Mouse (Mus musculus) Patski (cell line): ENCODE measurements around the gene Rufy2. TPM values are rescaled to one million over a fixed set of nuclear protein-coding genes. Genes with fewer than 3 reads are reported as not detected.

Source experiments
- ATAC-seq: fragments of 100-300 bp; one replicate; pipeline ENCODE4 v1.8.0; 2021
- CTCF ChIA-PET: fragments of 350-600 bp; sonication (Branson Sonifier 250); formaldehyde crosslinking; loops from one replicate; lab custom pipeline; 2022; ENCODE audit warnings: inconsistent platforms; lab: Charles Lee
- POLR2A ChIA-PET: fragments of 350-600 bp; sonication (Branson Sonifier 250); formaldehyde crosslinking; loops from one replicate; lab custom pipeline; 2022; ENCODE audit warnings: antibody characterized with exemption, inconsistent platforms; lab: Charles Lee
- DNase-seq: peaks from one replicate; pipeline ENCODE4 v3.0.0-alpha.2; 2011; ENCODE audit warnings: low read depth, low spot score
- H3K27me3 ChIP-seq: fragments of 371-371 bp; one replicate; pipeline ENCODE4 v1.5.1; 2021
- CTCF ChIP-seq: fragments of 100-300 bp; IDR thresholded peaks from one replicate; pipeline ENCODE4 v1.5.1; 2021
- in situ Hi-C: fragments of 300-500 bp; cut with MboI; formaldehyde crosslinking; loops from 3 replicates; pipeline ENCODE4 v1.11.1; 2018; ENCODE audit warnings: low pct_unique_long_range_greater_than_20kb, mixed read lengths
- polyA plus RNA-seq: library from polyadenylated mRNA; unstranded; gene quantifications from one replicate; pipeline ENCODE4 v1.2.3, GENCODE M21; 2021

Gene Rufy2
- polyA plus RNA-seq, 1 experiment from 2014 or later: 26.5 TPM

DNA sequence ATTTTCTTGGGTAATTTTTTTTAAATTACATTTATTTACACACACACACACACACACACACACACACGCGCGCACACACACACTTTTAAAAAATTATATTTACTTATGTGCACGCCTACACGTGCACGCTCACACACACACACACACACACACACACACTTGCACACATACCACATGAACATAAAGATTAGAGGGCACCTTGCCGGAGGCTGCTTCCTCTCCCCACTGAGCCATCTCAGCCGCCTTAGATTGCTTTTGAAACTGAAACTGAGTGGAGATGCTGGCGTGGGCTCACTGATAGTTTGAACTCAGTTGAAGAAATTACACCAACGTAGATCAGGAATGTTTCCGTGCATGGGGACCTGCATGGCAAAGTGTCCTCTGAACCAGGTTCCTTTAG is 4.0 kb downstream of the Rufy2 start:
- CTCF ChIA-PET: interaction anchor here (1.1 kb wide), 1 partner anchor 10 kb away, joined by 3 read pairs; no protein-coding TSS in a partner anchor

DNA sequence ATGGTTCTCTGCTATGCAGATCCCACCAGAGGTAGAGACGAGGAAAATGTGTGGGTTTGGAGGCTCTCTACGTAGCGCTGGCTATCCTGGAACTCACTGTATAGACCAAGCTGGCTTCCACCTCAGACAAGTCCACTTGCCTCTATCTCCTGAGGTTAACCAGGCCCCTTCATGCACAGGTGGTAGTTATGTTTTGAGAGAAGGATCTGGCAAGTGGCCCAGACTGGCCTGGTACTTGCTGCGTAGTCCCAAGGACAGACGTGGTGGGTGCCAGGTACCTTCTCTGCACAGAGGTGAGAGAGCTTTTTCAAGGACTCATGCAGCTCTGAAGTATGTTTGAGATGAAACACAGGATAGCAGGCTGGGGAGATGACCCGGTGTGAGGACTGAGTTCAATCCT is 4.5 kb downstream of the Rufy2 start:
- POLR2A ChIA-PET: interaction anchor here (0.6 kb wide), 1 partner anchor 62 kb away, joined by 3 read pairs; no protein-coding TSS in a partner anchor
- TF ChIP-seq CTCF: no peak
- H3K27me3 ChIP-seq: no peaks in the 10 kb centered on the region
- in situ Hi-C loops: loop anchor here (10.0 kb wide), 1 partner anchor 80 kb away; the partner anchor contains the start of gene Pbld1
- CTCF ChIA-PET: interaction anchor here (1.1 to 1.4 kb wide), 2 partner anchors 10 to 52 kb away, joined by 3 read pairs; no protein-coding TSS in a partner anchor
- ATAC-seq (no peak), DNase-seq (no peak)

More for the DNA sequence above, 4.0 kb downstream of the Rufy2 start:
- ATAC-seq: no peak
- POLR2A ChIA-PET: no interaction called here
- no peaks in the 10 kb centered on the region for H3K27me3 ChIP-seq
- no peak for DNase-seq
- no peak for TF ChIP-seq CTCF
- in situ Hi-C loops: loop anchor here (10.0 kb wide), 1 partner anchor 81 kb away; the partner anchor contains the start of gene Pbld1

DNA sequence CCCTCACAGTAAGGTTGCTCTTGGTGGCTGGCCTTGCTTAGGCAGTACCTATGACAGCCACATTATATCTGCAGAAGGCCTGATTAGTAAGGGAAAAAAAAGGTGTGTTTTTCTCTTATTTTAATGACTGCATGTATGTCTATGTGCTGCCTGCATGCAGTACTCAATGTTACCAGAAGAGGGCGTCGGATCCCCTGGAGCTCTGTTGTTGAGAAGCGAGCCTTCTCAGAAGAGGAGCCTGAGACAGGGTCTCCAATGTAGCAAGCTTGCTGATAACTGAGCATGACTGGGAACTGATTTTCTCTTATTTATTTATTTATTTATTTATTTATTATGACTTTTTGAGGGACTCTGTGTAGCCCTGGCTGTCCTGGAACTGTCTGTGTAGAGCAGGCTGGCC is 7.3 kb downstream of the Rufy2 start:
- ChIA-PET POLR2A (interaction anchor here (0.6 kb wide), 1 partner anchor 25 kb away, joined by 3 read pairs; no protein-coding TSS in a partner anchor), CTCF (interaction anchor here (1.0 to 2.5 kb wide), 6 partner anchors 13 to 79 kb away, joined by 4 to 8 read pairs (median 4); no protein-coding TSS in a partner anchor)
- peak; percentile 77 for TF ChIP-seq CTCF
- in situ Hi-C loops: loop anchor here (10.0 kb wide), 1 partner anchor 77 kb away; the partner anchor contains the start of gene Pbld1
- ATAC-seq (no peak), DNase-seq (no peak)
- H3K27me3 ChIP-seq: no peaks in the 10 kb centered on the region

DNA sequence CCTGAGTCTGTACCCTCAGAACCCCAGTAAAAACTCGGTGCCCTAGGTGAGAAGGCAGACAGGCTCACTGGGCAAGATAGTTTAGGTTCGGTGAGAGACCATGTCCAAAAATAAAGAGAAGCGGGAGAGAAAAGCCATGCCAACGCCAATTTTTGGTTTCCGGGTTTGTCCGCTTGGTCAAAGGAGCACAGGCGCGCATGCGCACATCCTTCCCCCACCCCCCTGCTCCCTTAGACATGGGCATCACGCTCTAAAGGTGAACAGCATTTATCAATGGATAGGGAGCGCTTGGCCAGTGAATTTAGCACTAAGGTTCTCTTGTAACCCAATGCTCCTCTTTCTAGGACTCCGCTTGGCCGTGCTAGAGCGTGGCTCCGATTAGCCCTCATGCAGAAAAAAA is 10.6 kb downstream of the Rufy2 start:
- in situ Hi-C loops: no loop called here
- ChIA-PET CTCF (no interaction called here), POLR2A (no interaction called here)
- H3K27me3 ChIP-seq: no peaks in the 10 kb centered on the region
- DNase-seq (no peak), ATAC-seq (no peak)
- no peak for TF ChIP-seq CTCF

DNA sequence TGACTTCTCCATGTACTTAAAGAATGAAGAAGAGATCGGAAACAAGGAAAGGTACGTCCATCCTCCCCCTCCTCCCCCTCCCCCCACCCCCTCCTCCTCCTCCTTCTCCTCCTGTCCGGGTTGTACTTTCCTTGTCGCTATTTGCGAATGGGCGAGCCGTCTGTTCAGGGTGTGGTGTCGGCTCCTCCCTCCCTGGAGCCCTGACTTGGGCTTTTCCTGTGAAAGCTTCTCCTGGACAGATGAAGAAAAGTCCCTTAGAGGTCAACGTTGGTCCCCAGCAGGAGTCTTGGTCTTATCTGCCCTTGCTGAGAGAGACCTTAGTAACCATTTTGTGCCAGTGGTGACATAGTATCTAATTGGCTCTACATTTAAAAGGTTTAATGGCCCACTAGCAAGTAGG is 14.0 kb downstream of the Rufy2 start:
- TF ChIP-seq CTCF: no peak
- H3K27me3 ChIP-seq: no peaks in the 10 kb centered on the region
- no peak for ATAC-seq
- CTCF ChIA-PET: interaction anchor here (0.8 to 1.4 kb wide), 2 partner anchors 10 to 18 kb away, joined by 3 to 4 read pairs; no protein-coding TSS in a partner anchor
- POLR2A ChIA-PET: no interaction called here
- DNase-seq: no peak
- in situ Hi-C loops: no loop called here

DNA sequence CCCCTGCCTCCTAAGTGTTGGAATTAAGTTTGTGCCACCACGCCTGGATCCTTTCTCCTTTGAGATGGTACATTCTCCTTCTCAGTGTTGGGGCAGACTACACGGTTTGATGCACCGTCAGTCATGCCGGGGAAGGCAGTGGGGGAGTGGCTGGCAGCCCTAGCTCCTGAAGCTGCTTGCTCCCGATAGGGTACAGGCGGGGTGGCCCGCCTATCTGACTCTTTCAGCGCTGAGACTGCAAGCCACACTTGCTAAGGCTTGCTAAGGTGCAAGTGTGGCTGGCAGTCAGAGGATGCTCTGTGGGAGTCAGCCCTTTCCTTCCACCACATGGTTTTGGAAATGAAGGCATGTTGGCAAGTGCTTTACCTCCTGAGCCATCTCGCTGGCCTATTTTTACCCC is 20.6 kb downstream of the Rufy2 start:
- H3K27me3 ChIP-seq: no peaks in the 10 kb centered on the region
- in situ Hi-C loops: no loop called here
- ChIA-PET POLR2A (interaction anchor here (0.9 kb wide), 1 partner anchor 10 kb away, joined by 3 read pairs; no protein-coding TSS in a partner anchor), CTCF (interaction anchor here (1.0 kb wide), 1 partner anchor 14 kb away, joined by 4 read pairs; no protein-coding TSS in a partner anchor)
- TF ChIP-seq CTCF: no peak
- ATAC-seq (no peak), DNase-seq (no peak)

DNA sequence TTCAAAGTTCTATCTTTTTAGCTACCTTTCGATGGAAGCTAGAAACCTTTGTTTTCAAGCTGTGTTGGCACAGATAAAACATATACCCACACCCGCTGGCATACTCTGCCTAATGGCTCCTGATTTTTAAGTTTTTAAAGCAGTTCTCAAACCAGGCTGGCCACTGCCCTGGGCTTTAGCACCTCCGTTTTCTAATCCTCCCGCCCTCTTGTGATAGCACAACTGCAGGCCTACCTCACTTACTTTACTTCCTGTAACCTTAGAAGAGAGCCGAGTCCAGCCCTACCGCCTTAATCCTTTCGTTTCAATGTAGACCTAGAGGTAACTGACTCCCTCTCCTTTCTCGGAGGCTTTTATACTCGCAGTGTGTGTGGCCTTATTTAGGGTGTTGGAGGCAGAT is 23.2 kb downstream of the Rufy2 start:
- ChIA-PET POLR2A (no interaction called here), CTCF (no interaction called here)
- in situ Hi-C loops: no loop called here
- TF ChIP-seq CTCF: no peak
- ATAC-seq (no peak), DNase-seq (no peak)
- H3K27me3 ChIP-seq: no peaks in the 10 kb centered on the region

DNA sequence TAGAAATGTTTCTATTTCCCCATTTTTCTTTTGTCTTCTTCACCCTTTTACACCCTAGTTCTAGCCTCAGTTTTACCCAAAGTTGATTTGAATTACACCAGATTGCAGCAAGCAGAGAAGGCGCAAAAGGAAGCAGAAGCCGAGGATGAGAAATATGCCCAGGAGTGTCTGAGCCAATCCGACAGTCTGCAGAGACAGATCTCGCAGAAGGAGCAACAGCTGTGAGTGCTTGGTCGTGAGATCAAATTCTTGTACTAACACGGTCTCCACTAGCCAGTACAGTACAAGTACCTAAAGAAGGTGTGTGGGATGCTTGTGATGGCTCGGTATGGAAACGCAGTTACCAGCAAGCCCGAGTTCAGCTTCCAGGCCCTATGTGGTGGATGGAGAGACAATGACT is 24.5 kb downstream of the Rufy2 start:
- no peak for TF ChIP-seq CTCF
- CTCF ChIA-PET: no interaction called here

DNA sequence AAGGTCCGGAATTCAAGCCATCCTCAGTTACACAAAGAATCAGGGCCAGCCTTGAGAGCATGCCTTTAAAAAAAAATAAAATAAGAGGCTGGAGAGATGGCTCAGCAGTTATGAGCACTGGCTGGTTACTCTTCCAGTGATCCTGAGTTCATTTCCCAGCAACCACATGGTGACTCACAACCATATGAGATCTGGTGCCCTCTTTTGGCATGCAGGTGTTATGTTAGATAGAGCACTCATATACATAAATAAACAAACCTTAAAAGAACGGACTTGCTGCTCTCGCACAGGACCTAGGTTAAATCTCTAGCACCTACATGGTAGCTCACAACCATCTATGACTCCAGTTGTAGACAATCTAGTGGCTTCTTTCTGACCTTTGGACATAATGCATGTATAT is 28.2 kb downstream of the Rufy2 start:
- peak; percentile 52 for TF ChIP-seq CTCF
- ATAC-seq: no peak
- no peak for DNase-seq
- no peaks in the 10 kb centered on the region for H3K27me3 ChIP-seq
- ChIA-PET POLR2A (no interaction called here), CTCF (interaction anchor here (0.9 to 2.4 kb wide), 4 partner anchors 10 to 28 kb away, joined by 3 to 5 read pairs (median 4); partner anchors contain the start of gene Rufy2)
- in situ Hi-C loops: no loop called here

More for the DNA sequence above, 24.5 kb downstream of the Rufy2 start:
- DNase-seq (no peak), ATAC-seq (no peak)
- no peaks in the 10 kb centered on the region for H3K27me3 ChIP-seq
- POLR2A ChIA-PET: interaction anchor here (0.7 kb wide), 1 partner anchor 12 kb away, joined by 3 read pairs; no protein-coding TSS in a partner anchor
- in situ Hi-C loops: no loop called here

DNA sequence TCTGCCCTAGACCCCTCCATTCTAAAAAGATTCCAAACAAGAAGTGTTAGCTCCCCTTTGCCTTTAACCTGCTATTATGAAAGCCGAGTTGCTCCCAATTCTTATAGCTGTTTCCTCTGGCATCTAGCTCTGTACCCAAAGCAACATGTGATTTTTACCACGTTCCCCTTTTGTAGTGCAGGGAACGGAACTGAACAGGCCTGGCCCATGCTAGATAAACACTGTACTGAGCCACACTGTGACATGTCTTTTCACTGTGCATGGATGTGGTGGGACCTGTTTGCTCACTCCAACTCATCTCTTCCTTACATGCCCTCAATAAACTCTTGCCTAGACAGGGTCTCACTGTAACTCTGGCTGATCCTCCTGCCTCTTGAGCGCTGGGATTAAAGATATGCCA is 30.2 kb downstream of the Rufy2 start:
- TF ChIP-seq CTCF: no peak
- CTCF ChIA-PET: interaction anchor here (1.1 kb wide), 1 partner anchor 23 kb away, joined by 4 read pairs; no protein-coding TSS in a partner anchor
- DNase-seq: no peak
- POLR2A ChIA-PET: interaction anchor here (1.7 kb wide), 1 partner anchor 10 kb away, joined by 3 read pairs; no protein-coding TSS in a partner anchor
- H3K27me3 ChIP-seq: no peaks in the 10 kb centered on the region
- ATAC-seq: no peak
- in situ Hi-C loops: no loop called here

DNA sequence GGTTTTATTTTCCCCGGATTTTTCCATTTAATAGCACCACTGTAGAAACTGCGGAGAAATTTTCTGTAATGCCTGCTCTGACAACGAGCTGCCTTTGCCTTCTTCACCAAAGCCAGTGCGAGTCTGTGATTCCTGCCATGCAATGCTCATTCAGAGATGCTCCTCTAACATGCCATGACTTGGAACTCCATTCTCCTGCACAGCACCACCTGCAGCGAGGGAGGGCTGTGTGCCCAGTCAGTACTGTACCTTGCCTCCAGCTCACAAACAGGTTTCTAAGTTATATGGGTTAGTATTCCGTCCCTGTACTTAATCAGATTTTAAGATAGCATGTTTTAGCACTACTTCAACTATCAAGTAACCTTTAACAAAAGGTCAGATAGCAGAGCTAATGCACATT is 31.5 kb downstream of the Rufy2 start:
- CTCF ChIA-PET: interaction anchor here (0.9 to 1.2 kb wide), 2 partner anchors 17 to 52 kb away, joined by 3 to 4 read pairs; no protein-coding TSS in a partner anchor
- ATAC-seq (no peak), DNase-seq (no peak)
- no peaks in the 10 kb centered on the region for H3K27me3 ChIP-seq
- in situ Hi-C loops: no loop called here
- POLR2A ChIA-PET: interaction anchor here (1.6 to 1.7 kb wide), 3 partner anchors 10 to 31 kb away, joined by 3 to 4 read pairs (median 3); no protein-coding TSS in a partner anchor
- no peak for TF ChIP-seq CTCF
